Mouse (Mus musculus) left cerebral cortex, postnatal 36 days (tissue): ENCODE measurements at regions not wholly inside any gene's neighbourhood (a gene's known extent, or its start where the extent isn't known, plus 50 kb on each side); places are given as distances from the start of the nearest gene placed in this dataset. TPM values are rescaled to one million over a fixed set of nuclear protein-coding genes. Genes with fewer than 3 reads are reported as not detected.

ENCODE experiments used
- DNase-seq, 2 experiments: peaks; one replicate each; pipeline ENCODE4 v3.0.0; 2021 to 2022; ENCODE audit warnings: low spot score in 2 of 2, mixed read lengths in 1 of 2
- intact Hi-C: fragments of 180-260 bp; cut with DNase I; formaldehyde crosslinking; loops from one replicate; pipeline ENCODE4 v1.15.1; 2025
- microRNA-seq: library from miRNA; unstranded; fragments of <30 nt; microRNA quantifications from one replicate; pipeline ENCODE4 v1.2.0, GENCODE M21; 2022

DNA sequence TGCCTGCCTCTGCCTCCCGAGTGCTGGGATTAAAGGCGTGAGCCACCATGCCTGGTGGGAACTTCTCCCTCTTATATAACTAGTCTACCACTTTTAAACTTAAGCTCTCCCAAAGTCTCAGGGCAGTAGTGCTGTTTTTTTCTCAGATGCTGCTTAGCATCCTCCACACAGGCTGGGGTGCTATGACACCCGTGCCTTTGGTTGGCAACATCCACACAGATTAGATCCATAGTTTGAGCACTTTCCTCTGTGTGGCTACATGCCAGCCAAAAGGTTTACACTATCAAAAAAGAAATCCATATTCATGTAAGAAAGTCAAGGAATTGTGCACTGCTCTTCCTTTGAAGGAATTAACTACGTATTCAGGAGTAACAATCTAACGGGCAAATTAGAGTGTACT lies 72.1 kb upstream of the Cnr1 start:
- intact Hi-C loops = no loop called here
- peak in 1 of 2 experiments; percentile 6 for DNase-seq

DNA sequence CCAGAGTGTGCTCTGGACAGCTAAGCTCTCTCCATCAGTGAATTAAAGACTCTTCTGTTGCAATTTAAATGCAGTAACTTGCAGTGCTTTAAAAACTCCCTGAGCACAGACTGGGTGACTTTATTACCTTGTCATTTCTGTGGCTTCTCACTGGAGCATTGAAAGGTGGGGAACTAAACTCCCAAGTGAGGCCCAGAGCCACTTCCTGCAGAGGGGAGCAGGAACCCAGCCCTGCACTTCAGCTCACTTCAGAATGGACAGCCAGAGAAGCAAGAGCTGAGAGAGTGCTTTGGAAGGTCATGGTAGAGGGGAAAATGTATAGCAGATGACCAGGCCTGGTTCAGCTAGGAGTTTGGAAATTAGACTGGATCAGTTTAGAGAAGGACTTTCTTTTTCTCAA lies 69.3 kb upstream of the Cnr1 start:
- no peak for DNase-seq
- intact Hi-C loops = no loop called here

DNA sequence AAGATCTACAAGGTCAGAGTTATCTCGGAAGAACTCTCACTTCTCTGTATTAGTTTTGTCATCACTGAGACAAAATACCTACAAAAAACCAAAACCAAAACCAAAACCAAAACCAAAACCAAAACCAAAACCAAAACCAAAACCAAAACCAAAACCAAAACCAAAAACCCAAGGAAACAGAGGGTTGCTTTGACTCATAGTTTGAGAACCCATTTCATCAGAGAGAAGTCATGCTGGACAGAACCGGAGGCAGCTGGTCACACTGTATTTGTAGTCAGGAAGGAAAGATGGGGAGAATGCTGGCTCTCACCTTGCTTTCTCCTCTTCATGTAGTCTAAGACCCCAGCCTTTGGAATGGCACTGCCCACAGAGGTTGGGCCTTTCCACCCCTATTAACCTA lies 57.3 kb upstream of the Cnr1 start:
- intact Hi-C loops = no loop called here
- no peak for DNase-seq

DNA sequence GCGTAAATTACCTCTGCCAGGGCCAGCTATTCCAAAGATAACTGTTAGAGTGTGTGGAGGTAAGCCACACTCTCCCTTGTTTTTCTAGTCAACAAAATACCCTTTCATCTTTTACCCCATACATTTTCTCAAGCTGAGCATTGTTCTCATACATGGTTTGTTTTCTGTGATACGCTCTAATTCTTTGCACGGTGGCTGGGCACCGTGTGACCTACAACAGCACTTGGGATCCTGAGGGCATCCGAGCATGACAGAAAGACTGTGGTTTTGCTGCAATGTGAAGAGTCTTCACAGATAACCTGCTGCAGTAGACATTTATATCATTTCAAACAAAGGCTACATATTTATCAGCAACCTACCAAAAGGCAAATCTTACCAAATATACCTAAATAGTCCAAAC lies 55.1 kb upstream of the Cnr1 start:
- intact Hi-C loops = no loop called here
- DNase-seq = no peak

Small RNA genes lying in the stretch of these regions (microRNA-seq; reads per million reads assigned to microRNA genes)
- not detected for gene Gm23304
